Mouse (Mus musculus) heart, embryonic 11.5 days (tissue): ENCODE measurements around the gene Pms2. TPM values are rescaled to one million over a fixed set of nuclear protein-coding genes. Genes with fewer than 3 reads are reported as not detected.

Source experiments
- ATAC-seq: fragments of 200-750 bp; cut with Nextera tagmentation; replicated peaks from 2 replicates; pipeline ENCODE4 v1.8.0; 2017; ENCODE audit warnings: moderate library complexity; ENCODE audit not compliant: insufficient number of reproducible peaks, low FRiP score, low TSS enrichment
- H3K27ac ChIP-seq: fragments of 300-500 bp; sonication (generic); 2 replicates; pipeline ENCODE4 v1.5.1; 2014; ENCODE audit warnings: mild to moderate bottlenecking, low read depth, low read length
- H3K27me3 ChIP-seq: fragments of 300-500 bp; sonication (generic); 2 replicates; pipeline ENCODE4 v1.6.1; 2014; ENCODE audit warnings: mild to moderate bottlenecking, low read length, mixed read lengths; ENCODE audit not compliant: control insufficient read depth, insufficient read depth
- H3K36me3 ChIP-seq: fragments of 300-500 bp; sonication (generic); 2 replicates; pipeline ENCODE4 v1.6.1; 2014; ENCODE audit warnings: mild to moderate bottlenecking, low read length, moderate library complexity, mixed read lengths; ENCODE audit not compliant: control insufficient read depth, insufficient read depth
- H3K4me1 ChIP-seq: fragments of 300-500 bp; sonication (generic); 2 replicates; pipeline ENCODE4 v1.6.1; 2014; ENCODE audit warnings: low read length; ENCODE audit not compliant: control insufficient read depth, insufficient read depth
- H3K4me2 ChIP-seq: fragments of 300-500 bp; sonication (generic); 2 replicates; pipeline ENCODE4 v1.6.1; 2014; ENCODE audit warnings: mild to moderate bottlenecking, moderate library complexity
- H3K4me3 ChIP-seq: fragments of 300-500 bp; sonication (generic); 2 replicates; pipeline ENCODE4 v1.5.1; 2014; ENCODE audit warnings: low read depth, low read length
- H3K9ac ChIP-seq: fragments of 300-500 bp; sonication (generic); 2 replicates; pipeline ENCODE4 v1.6.1; 2014; ENCODE audit warnings: mild to moderate bottlenecking, low read depth, low read length, moderate library complexity
- H3K9me3 ChIP-seq: fragments of 300-500 bp; sonication (generic); replicated peaks from 2 replicates; pipeline ENCODE4 v1.6.1; 2016; ENCODE audit warnings: low read length; ENCODE audit not compliant: control insufficient read depth
- WGBS: fragments of 180-500 bp; shearing (Covaris S2); extraction: QIAGEN DNeasy Blood & Tissue Kit; methylation state at CpG from one replicate; pipeline ENCODE4 v1.1.7; 2014; ENCODE audit not compliant: insufficient replicate concordance; 5-methylcytosine and 5-hydroxymethylcytosine counted together
- polyA plus RNA-seq: library from polyadenylated mRNA; unstranded; fragments of >200 nt; fragmentation: Nextera tagmentation; extraction: Ambion mirVana; gene quantifications from 2 replicates; pipeline ENCODE4 v1.2.1, GENCODE M21; 2014

Gene Pms2
- polyA plus RNA-seq, 1 experiment from 2014 or later = 27.8 TPM

DNA sequence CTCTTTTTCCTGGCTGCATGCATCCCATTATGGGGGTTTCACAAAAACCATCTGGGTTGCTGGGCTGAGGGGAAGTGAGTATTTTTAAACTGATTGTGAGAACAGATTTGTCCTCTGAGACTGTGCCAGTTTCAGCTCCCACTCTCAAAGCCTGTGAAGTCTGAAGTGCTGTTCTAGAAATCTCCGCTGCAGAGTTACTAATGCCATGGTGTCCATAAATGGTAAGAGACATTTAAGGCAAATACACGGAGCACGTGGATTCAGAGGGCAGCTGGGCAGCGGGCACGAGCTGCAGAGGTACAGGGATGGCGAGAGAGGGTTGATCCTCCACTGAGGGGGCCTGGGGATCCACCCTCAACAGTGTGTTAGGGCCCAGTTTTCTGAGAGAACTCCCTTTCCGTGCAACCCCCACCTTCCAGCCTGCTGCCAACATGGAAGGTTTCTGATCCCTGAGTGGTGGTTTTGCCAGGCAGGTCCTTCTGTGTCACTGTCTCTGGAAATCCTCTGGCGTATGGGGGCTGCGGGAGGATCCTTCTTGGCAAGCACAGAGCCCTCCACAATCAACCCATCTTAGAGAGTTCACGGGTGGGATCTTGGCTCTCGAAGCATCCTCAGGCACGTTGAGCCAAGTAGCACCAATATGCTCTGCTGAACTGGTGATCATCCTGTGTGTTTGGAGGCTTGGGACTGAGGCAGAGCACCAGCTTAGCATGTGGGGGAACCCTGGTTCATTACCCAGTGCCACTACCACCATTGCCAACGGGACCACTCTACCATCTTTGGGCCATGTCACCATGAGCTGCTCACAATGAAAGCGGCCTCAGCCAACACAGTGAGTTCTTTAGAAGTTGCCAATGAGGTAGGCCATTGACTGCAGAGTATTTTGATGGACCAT lies 33.7 kb downstream of the Pms2 start:
- ATAC-seq = no peak
- H3K4me2 ChIP-seq = no peak overlapping the region
- no peaks in the 10 kb centered on the region for H3K4me1 ChIP-seq

DNA sequence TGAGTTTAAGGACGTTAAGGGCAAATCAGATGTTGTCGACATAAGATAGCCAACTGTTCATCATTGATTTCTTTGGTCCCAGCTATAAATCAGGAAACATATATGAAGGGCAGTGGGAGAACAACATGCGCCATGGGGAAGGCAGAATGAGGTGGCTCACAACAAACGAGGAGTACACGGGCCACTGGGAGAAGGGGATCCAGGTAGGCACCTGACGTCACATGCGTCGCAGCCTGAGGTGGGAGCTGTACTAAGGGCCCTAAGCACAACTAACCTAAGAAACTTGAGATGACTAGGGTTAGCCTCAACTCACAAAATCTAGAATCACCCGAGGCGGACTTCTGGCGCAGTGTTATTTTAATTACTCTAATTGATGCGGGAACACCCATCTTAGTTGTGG lies 38.6 kb downstream of the Pms2 start:
- Histone ChIP-seq H3K4me1 (no peaks in the 10 kb centered on the region), H3K9ac (no peak overlapping the region), H3K27ac (no peak overlapping the region), H3K36me3 (no peaks in the 10 kb centered on the region), H3K4me2 (no peak overlapping the region), H3K27me3 (no peaks in the 10 kb centered on the region), H3K9me3 (no peaks in the 10 kb centered on the region), H3K4me3 (no peak overlapping the region)
- WGBS = 85% methylated on average over 12 of the region's 12 CpGs
- ATAC-seq = no peak

More for the DNA sequence above, 33.7 kb downstream of the Pms2 start:
- Histone ChIP-seq H3K9me3 (no peaks in the 10 kb centered on the region), H3K36me3 (no peaks in the 10 kb centered on the region; the same call in 1 of the 2 replicates), H3K4me3 (no peak overlapping the region), H3K9ac (no peak overlapping the region), H3K27me3 (no peaks in the 10 kb centered on the region), H3K27ac (no peak overlapping the region)
- WGBS = 83% methylated on average over 14 of the region's 14 CpGs

GRCm38 (mm10) chr5:143950016-143950415 lies 40.3 kb downstream of the Pms2 start:
- WGBS = 40% methylated on average over 5 of the region's 5 CpGs
- Histone ChIP-seq H3K9me3 (no peaks in the 10 kb centered on the region), H3K4me2 (no peak overlapping the region), H3K27ac (no peak overlapping the region), H3K36me3 (no peaks in the 10 kb centered on the region), H3K9ac (no peak overlapping the region), H3K4me1 (no peaks in the 10 kb centered on the region), H3K27me3 (no peaks in the 10 kb centered on the region), H3K4me3 (no peak overlapping the region)
- no peak for ATAC-seq

DNA sequence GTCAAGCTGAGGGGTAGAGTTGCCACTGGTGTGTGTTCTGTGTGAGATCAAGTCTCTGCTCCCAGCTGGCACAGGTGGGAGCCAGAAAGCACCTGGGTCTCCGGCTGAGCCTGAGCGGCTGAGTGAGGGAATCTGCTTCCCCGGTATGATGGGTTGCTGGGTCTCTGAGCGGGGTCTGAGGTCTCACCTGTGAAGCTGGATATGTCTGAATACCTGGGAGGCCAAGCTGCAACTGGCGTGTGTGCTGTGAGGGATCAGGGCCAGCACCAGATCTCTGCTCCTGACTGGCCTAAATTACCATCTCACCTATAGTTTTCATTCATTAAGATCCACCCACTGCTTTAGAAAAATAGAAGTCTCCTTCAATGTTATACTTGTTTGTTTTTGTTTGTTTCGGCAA lies 47.3 kb downstream of the Pms2 start:
- Histone ChIP-seq H3K9me3 (no peaks in the 10 kb centered on the region), H3K4me1 (no peaks in the 10 kb centered on the region), H3K9ac (no peak overlapping the region), H3K27ac (no peak overlapping the region), H3K4me2 (no peak overlapping the region), H3K36me3 (no peaks in the 10 kb centered on the region), H3K4me3 (no peak overlapping the region), H3K27me3 (no peaks in the 10 kb centered on the region)
- ATAC-seq = no peak
- 81% methylated on average over 6 of the region's 6 CpGs for WGBS

- Histone ChIP-seq H3K9me3 (no peaks in the 10 kb centered on the region), H3K4me2 (no peak overlapping the region), H3K9ac (no peak overlapping the region), H3K27me3 (no peaks in the 10 kb centered on the region), H3K27ac (no peak overlapping the region), H3K4me3 (no peak overlapping the region), H3K36me3 (no peaks in the 10 kb centered on the region), H3K4me1 (no peaks in the 10 kb centered on the region)
- 86% methylated on average over 11 of the region's 11 CpGs for WGBS
- no peak for ATAC-seq
Observed at GRCm38 (mm10) chr5:143959551-143959950, 49.8 kb downstream of the Pms2 start.

- WGBS = 81% methylated on average over 8 of the region's 8 CpGs
- H3K27ac ChIP-seq = no peak overlapping the region
- H3K4me2 ChIP-seq = no peak overlapping the region
- no peaks in the 10 kb centered on the region for H3K9me3 ChIP-seq
- no peak overlapping the region for H3K4me3 ChIP-seq
- H3K9ac ChIP-seq = no peak overlapping the region
- H3K27me3 ChIP-seq = no peaks in the 10 kb centered on the region
- no peak for ATAC-seq
- H3K36me3 ChIP-seq = no peaks in the 10 kb centered on the region
- no peaks in the 10 kb centered on the region for H3K4me1 ChIP-seq
Observed at GRCm38 (mm10) chr5:143961176-143961575, 51.4 kb downstream of the Pms2 start.

DNA sequence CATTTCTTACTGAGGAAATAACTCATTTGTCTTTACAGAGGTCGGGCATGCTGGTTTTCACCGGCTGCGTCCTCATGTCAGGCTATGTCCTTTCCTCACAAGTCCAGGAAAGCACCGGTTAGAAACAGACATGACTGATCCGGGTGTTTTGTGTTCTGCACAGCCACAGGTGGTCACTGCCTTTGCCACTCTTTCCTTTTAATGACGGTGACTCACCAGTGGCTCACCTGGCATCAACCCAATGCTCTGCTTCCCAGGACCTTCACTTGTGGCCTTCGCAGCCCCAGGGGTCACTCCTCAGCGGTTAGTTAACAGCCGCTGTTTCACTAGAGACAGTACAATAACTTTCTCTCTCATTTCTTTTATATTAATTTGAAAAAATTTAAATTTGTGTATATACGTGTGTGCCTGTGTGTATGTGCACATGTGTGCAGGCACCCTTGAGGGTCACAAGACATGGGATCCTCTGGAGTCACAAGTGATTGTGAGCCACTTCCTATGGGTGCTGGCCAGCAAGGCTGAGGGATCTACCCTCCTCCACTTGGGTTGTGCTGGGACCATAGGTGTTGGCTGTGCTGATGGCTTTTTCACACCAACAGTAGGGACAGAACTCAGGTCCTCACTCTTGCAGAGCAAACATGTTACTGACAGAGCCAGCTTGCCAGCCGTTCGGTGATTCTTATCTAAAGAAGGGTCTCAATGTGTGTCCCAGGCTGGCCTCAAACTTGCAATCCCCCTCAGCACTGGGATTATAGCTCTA lies 56.0 kb downstream of the Pms2 start:
- ATAC-seq = no peak
- no peak overlapping the region for H3K4me2 ChIP-seq
- no peak overlapping the region for H3K27ac ChIP-seq
- H3K27me3 ChIP-seq = no peaks in the 10 kb centered on the region
- no peaks in the 10 kb centered on the region for H3K36me3 ChIP-seq
- H3K4me1 ChIP-seq = no peaks in the 10 kb centered on the region
- no peak overlapping the region for H3K9ac ChIP-seq
- H3K9me3 ChIP-seq = no peaks in the 10 kb centered on the region
- WGBS = 81% methylated on average over 12 of the region's 12 CpGs
- no peak overlapping the region for H3K4me3 ChIP-seq

DNA sequence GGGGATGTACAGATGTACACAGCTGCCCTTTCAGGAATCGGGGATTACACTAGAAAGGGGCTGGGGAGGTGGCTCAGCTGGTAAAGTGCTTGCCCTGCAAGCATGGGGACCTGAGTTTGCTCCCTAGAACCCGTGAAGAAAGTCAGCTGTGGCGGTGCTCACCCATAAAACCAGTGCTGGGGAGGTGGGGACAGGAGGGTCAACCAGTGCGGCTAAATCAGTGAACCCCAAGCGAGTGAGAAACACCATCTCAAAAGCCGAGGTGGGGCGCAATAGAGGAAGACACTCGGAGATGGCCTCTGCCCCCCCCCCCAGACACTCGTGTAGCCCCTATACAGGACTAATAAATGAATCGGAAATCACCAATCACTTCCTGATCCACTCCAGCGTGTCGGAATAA lies 56.9 kb downstream of the Pms2 start:
- H3K27ac ChIP-seq = no peak overlapping the region
- H3K4me2 ChIP-seq = no peak overlapping the region
- no peaks in the 10 kb centered on the region for H3K36me3 ChIP-seq
- no peak for ATAC-seq
- H3K4me3 ChIP-seq = no peak overlapping the region
- WGBS = 79% methylated on average over 12 of the region's 12 CpGs
- H3K27me3 ChIP-seq = no peaks in the 10 kb centered on the region
- H3K9me3 ChIP-seq = no peaks in the 10 kb centered on the region
- no peak overlapping the region for H3K9ac ChIP-seq
- H3K4me1 ChIP-seq = no peaks in the 10 kb centered on the region
